Mouse (Mus musculus) olfactory bulb, adult 2 months (tissue): ENCODE measurements at regions not wholly inside any gene's neighbourhood (a gene's known extent, or its start where the extent isn't known, plus 50 kb on each side); places are given as distances from the start of the nearest gene placed in this dataset.

Source experiments
- CTCF ChIP-seq: fragments of 200-500 bp; IDR thresholded peaks from 2 replicates; pipeline ENCODE4 v1.5.1; 2012; ENCODE audit warnings: low read depth, mild to moderate bottlenecking, low read length, moderate library complexity; ENCODE audit not compliant: insufficient read depth
- POLR2A ChIP-seq: fragments of 200-500 bp; IDR thresholded peaks from 2 replicates; pipeline ENCODE4 v1.6.1; 2012; ENCODE audit warnings: mild to moderate bottlenecking, low read depth, low read length, moderate library complexity; ENCODE audit not compliant: insufficient read depth

- no peak for TF ChIP-seq CTCF
- TF ChIP-seq POLR2A = no peak
Measured at GRCm38 (mm10) chr3:105191303-105191702, 124.7 kb downstream of the 4930564D02Rik start.
